Mouse (Mus musculus) kidney, adult 2 months (tissue): Measurements from ENCODE around the gene Commd7.

ENCODE experiments used
- CTCF ChIP-seq: fragments of 200-500 bp; conservative IDR thresholded peaks from 2 replicates; pipeline ENCODE4 v1.5.1; 2011; ENCODE audit warnings: low read depth, mild to moderate bottlenecking, control low read depth, low read length, moderate library complexity, mixed read lengths; ENCODE audit not compliant: insufficient read depth, insufficient read length
- POLR2A ChIP-seq: fragments of 200-500 bp; IDR thresholded peaks from one replicate; pipeline ENCODE4 v1.6.1; 2011; ENCODE audit warnings: low read depth, low read length, control low read depth

GRCm38 (mm10) chr2:153592056-153593014 lies 40.2 kb downstream of the Commd7 start:
- no peak for TF ChIP-seq CTCF
- no peak for TF ChIP-seq POLR2A
